Mouse (Mus musculus): ENCODE data around the gene Vmn1r199.

GRCm38 (mm10) chr13:22387050-22387449 is 7.4 kb downstream of the Vmn1r199 start:
- TF ChIP-seq POLR2A (IDR thresholded peaks at IDR 0.05; ENCODE audit: extremely low read depth, insufficient read depth, low read length) (no peak), CTCF (IDR thresholded peaks at IDR 0.05; ENCODE audit: low read depth, low read length) (no peak)

All from liver, adult 2 months (tissue).